Mouse (Mus musculus) layer of hippocampus, postnatal 10 days (tissue): ENCODE measurements at regions not wholly inside any gene's neighbourhood (a gene's known extent, or its start where the extent isn't known, plus 50 kb on each side); places are given as distances from the start of the nearest gene placed in this dataset.

Experiments used
- DNase-seq, 2 experiments: peaks; one replicate each; pipeline ENCODE4 v3.0.0; 2021; ENCODE audit warnings: low spot score in 2 of 2

GRCm38 (mm10) chr17:4291418-4291817, 595.4 kb upstream of the Nox3 start:
- DNase-seq, result no peak

- no peak for DNase-seq
Observed at GRCm38 (mm10) chr17:4296521-4297155, 600.6 kb upstream of the Nox3 start.

- no peak for DNase-seq
Observed at GRCm38 (mm10) chr17:4297156-4297535, 601.1 kb upstream of the Nox3 start.

GRCm38 (mm10) chr17:4301142-4301853, 605.2 kb upstream of the Nox3 start:
- DNase-seq, result no peak

- DNase-seq, result no peak
Observed at GRCm38 (mm10) chr17:4311785-4312379, 615.8 kb upstream of the Nox3 start.

- DNase-seq, result no peak
Observed at GRCm38 (mm10) chr17:4319141-4319540, 623.1 kb upstream of the Nox3 start.

- no peak for DNase-seq
Observed at GRCm38 (mm10) chr17:4328810-4329209, 632.7 kb upstream of the Nox3 start.

GRCm38 (mm10) chr17:4331650-4332049, 635.6 kb upstream of the Nox3 start:
- DNase-seq, result peak; percentile 8 to 14

- DNase-seq, result no peak
Observed at GRCm38 (mm10) chr17:4333091-4333490, 637.0 kb upstream of the Nox3 start.

GRCm38 (mm10) chr17:4353018-4353417, 641.1 kb upstream of the Arid1b start:
- DNase-seq, result no peak

- DNase-seq, result no peak
Observed at GRCm38 (mm10) chr17:4355506-4356218, 638.5 kb upstream of the Arid1b start.

GRCm38 (mm10) chr17:4360413-4361320, 633.5 kb upstream of the Arid1b start:
- DNase-seq, result no peak

GRCm38 (mm10) chr17:4365811-4366210, 628.3 kb upstream of the Arid1b start:
- no peak for DNase-seq

GRCm38 (mm10) chr17:4380449-4380848, 613.7 kb upstream of the Arid1b start:
- DNase-seq, result no peak

- DNase-seq, result no peak
Observed at GRCm38 (mm10) chr17:4380873-4381272, 613.3 kb upstream of the Arid1b start.

GRCm38 (mm10) chr17:4381896-4382685, 612.0 kb upstream of the Arid1b start:
- peak; percentile 17 to 26 for DNase-seq

GRCm38 (mm10) chr17:4382716-4383115, 611.4 kb upstream of the Arid1b start:
- no peak for DNase-seq

GRCm38 (mm10) chr17:4387616-4388015, 606.5 kb upstream of the Arid1b start:
- DNase-seq, result no peak

GRCm38 (mm10) chr17:4390012-4390411, 604.1 kb upstream of the Arid1b start:
- DNase-seq, result no peak

GRCm38 (mm10) chr17:4390577-4390976, 603.6 kb upstream of the Arid1b start:
- DNase-seq, result no peak
